Mouse (Mus musculus): Measurements from ENCODE around the gene Add3. TPM values are rescaled to one million over a fixed set of nuclear protein-coding genes. Genes with fewer than 3 reads are reported as not detected.

Gene Add3
- polyA plus RNA-seq, 1 experiment from 2014 or later, result 120 TPM

DNA sequence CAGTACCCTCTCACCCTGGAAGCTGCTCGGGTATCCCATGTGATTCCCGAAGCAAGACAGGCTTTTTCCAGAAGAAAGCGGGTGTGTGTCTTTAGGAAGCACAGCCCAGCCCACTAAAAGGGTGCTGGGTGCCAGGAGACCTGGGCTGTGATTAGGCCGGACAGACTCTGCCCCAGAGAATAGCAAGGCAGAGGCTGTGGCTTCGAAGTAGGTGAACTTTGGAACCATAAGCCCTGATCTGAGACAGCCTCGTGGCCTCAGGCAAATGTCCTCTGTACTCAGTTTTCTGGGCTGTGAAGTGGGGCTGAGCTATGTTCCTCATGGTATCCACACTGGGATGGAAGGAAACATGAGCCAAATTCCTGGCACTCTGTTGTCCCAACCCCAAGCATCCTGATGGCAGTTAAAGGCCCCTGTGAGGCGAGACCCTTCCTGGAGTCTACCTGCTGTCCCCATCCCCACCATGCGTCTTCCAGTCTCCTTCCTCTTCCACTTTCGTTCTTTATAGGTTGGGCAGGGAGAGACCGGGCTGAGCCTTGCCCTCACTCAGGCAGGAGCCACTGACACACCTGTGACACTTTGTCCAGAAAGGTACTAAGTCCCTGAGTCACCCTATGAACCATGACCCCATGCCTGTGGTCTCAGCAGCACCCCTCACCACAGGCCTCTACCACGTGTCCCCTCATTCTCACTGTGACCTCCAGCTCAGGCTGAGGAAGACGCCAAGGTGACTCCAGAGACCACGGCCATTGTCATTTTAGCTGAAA is 118.7 kb downstream of the Add3 start:
- Histone ChIP-seq H3K4me2 (ENCODE audit: low read length) (no peak overlapping the region), H3K9me3 (ENCODE audit: control insufficient read depth, low read length) (no peaks in the 10 kb centered on the region), H3K36me3 (ENCODE audit: control insufficient read depth, insufficient read depth, low read length) (no peaks in the 10 kb centered on the region), H3K4me3 (ENCODE audit: low read depth, low read length) (no peak overlapping the region), H3K27ac (ENCODE audit: low read depth) (no peak overlapping the region), H3K27me3 (replicated peaks; ENCODE audit: control insufficient read depth, insufficient read depth, low read length) (no peaks in the 10 kb centered on the region), H3K4me1 (replicated peaks; ENCODE audit: control insufficient read depth, insufficient read depth, low read length) (no peaks in the 10 kb centered on the region), H3K9ac (ENCODE audit: low read length) (no peak overlapping the region)
- ATAC-seq (replicated peaks; ENCODE audit: low FRiP score, low TSS enrichment, low read depth), result no peak
- 83% methylated on average over 13 of the region's 13 CpGs for WGBS
- DNase-seq (ENCODE audit: low spot score), result no peak

DNA sequence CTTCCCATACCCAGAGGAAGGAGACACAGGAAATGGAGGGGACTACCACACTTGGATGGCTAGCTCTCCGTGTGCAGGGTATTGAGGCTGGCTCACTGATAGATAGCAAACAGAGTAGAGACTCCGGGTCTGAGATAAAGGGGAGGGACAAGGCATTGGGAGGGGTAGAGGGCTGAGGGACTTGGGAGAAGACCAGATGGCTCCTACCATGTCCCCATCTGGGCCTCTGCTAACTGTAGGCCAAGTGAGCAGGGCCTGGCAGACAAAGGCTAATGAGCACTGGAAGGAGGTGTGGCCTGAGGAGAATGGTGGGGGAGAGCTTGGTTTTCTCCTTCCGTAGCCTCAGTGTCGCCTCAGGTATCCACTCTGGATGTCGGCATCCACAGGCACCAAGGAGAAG is 119.3 kb downstream of the Add3 start:
- no peak for DNase-seq (ENCODE audit: low spot score)
- H3K36me3 ChIP-seq (ENCODE audit: control insufficient read depth, insufficient read depth, low read length), result no peaks in the 10 kb centered on the region
- 53% methylated on average over 5 of the region's 5 CpGs for WGBS
- H3K4me3 ChIP-seq (ENCODE audit: low read depth, low read length), result no peak overlapping the region
- H3K4me2 ChIP-seq (ENCODE audit: low read length), result no peak overlapping the region
- ATAC-seq (replicated peaks; ENCODE audit: low FRiP score, low TSS enrichment, low read depth), result no peak
- no peak overlapping the region for H3K9ac ChIP-seq (ENCODE audit: low read length)
- H3K9me3 ChIP-seq (ENCODE audit: control insufficient read depth, low read length), result no peaks in the 10 kb centered on the region
- H3K4me1 ChIP-seq (replicated peaks; ENCODE audit: control insufficient read depth, insufficient read depth, low read length), result no peaks in the 10 kb centered on the region
- H3K27ac ChIP-seq (ENCODE audit: low read depth), result no peak overlapping the region
- H3K27me3 ChIP-seq (replicated peaks; ENCODE audit: control insufficient read depth, insufficient read depth, low read length), result no peaks in the 10 kb centered on the region

GRCm38 (mm10) chr19:53260261-53260660 is 120.0 kb downstream of the Add3 start:
- ATAC-seq (replicated peaks; ENCODE audit: low FRiP score, low TSS enrichment, low read depth) (no peak), DNase-seq (ENCODE audit: low spot score) (no peak)

DNA sequence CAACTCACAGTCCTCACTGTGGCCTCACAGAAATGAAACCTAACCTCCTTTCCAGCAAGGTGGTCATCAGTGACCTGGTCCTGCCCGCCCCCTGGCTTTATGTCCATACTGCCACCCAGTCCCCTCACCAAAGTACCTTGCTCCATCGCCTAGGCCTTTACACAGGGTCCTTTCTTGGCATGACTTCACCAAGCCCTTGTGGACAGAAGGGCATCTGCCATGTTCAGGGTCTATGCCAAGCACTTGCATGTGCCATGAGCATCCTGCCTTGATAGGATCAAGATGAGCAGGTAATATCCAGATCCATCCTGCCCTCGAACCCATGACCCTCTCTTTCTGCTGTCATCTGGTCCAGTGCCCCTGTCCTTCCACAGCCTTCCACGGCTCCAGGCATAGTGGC is 120.6 kb downstream of the Add3 start:
- Histone ChIP-seq H3K27me3 (replicated peaks; ENCODE audit: control insufficient read depth, insufficient read depth, low read length) (no peaks in the 10 kb centered on the region), H3K27ac (ENCODE audit: low read depth) (no peak overlapping the region), H3K4me2 (ENCODE audit: low read length) (no peak overlapping the region), H3K36me3 (ENCODE audit: control insufficient read depth, insufficient read depth, low read length) (no peaks in the 10 kb centered on the region), H3K4me1 (replicated peaks; ENCODE audit: control insufficient read depth, insufficient read depth, low read length) (no peaks in the 10 kb centered on the region; the same call in 1 of the 2 replicates), H3K9me3 (ENCODE audit: control insufficient read depth, low read length) (no peaks in the 10 kb centered on the region), H3K9ac (ENCODE audit: low read length) (no peak overlapping the region), H3K4me3 (ENCODE audit: low read depth, low read length) (no peak overlapping the region)
- ATAC-seq (replicated peaks; ENCODE audit: low FRiP score, low TSS enrichment, low read depth) (no peak), DNase-seq (ENCODE audit: low spot score) (no peak)
- WGBS, result 95% methylated on average over 4 of the region's 4 CpGs

More at GRCm38 (mm10) chr19:53260261-53260660, 120.0 kb downstream of the Add3 start:
- WGBS, result 71% methylated on average over 10 of the region's 10 CpGs
- Histone ChIP-seq H3K4me2 (ENCODE audit: low read length) (no peak overlapping the region), H3K27ac (ENCODE audit: low read depth) (no peak overlapping the region), H3K4me1 (replicated peaks; ENCODE audit: control insufficient read depth, insufficient read depth, low read length) (no peaks in the 10 kb centered on the region; the same call in 1 of the 2 replicates), H3K27me3 (replicated peaks; ENCODE audit: control insufficient read depth, insufficient read depth, low read length) (no peaks in the 10 kb centered on the region), H3K9me3 (ENCODE audit: control insufficient read depth, low read length) (no peaks in the 10 kb centered on the region), H3K9ac (ENCODE audit: low read length) (no peak overlapping the region), H3K36me3 (ENCODE audit: control insufficient read depth, insufficient read depth, low read length) (no peaks in the 10 kb centered on the region), H3K4me3 (ENCODE audit: low read depth, low read length) (no peak overlapping the region)

DNA sequence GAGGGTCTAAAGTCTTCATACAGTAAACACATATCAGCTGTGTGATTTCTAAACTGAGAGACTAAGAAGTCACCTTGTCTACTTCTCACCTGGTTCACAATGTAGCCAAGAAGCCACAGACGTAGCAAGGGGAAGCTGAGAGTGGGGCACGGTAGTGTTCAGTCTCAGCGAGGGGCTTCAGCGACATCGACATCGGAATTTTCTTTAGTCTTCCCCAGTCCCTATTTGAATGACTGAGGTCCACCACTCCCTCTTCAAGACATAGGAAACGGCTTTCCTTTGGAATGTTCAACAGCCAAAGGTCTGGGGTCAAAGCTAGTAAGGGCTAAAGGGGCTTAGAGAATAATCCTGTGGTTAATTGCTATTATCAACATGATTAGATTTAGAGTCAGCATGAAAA is 121.8 kb downstream of the Add3 start:
- no peak overlapping the region for H3K27ac ChIP-seq (ENCODE audit: low read depth)
- H3K36me3 ChIP-seq (ENCODE audit: control insufficient read depth, insufficient read depth, low read length), result no peaks in the 10 kb centered on the region
- no peaks in the 10 kb centered on the region for H3K27me3 ChIP-seq (replicated peaks; ENCODE audit: control insufficient read depth, insufficient read depth, low read length)
- no peaks in the 10 kb centered on the region; the same call in 1 of the 2 replicates for H3K4me1 ChIP-seq (replicated peaks; ENCODE audit: control insufficient read depth, insufficient read depth, low read length)
- WGBS, result 77% methylated on average over 7 of the region's 7 CpGs
- ATAC-seq (replicated peaks; ENCODE audit: low FRiP score, low TSS enrichment, low read depth) (no peak), DNase-seq (ENCODE audit: low spot score) (no peak)
- no peak overlapping the region for H3K4me3 ChIP-seq (ENCODE audit: low read depth, low read length)
- no peaks in the 10 kb centered on the region for H3K9me3 ChIP-seq (ENCODE audit: control insufficient read depth, low read length)
- H3K9ac ChIP-seq (ENCODE audit: low read length), result no peak overlapping the region
- H3K4me2 ChIP-seq (ENCODE audit: low read length), result no peak overlapping the region

DNA sequence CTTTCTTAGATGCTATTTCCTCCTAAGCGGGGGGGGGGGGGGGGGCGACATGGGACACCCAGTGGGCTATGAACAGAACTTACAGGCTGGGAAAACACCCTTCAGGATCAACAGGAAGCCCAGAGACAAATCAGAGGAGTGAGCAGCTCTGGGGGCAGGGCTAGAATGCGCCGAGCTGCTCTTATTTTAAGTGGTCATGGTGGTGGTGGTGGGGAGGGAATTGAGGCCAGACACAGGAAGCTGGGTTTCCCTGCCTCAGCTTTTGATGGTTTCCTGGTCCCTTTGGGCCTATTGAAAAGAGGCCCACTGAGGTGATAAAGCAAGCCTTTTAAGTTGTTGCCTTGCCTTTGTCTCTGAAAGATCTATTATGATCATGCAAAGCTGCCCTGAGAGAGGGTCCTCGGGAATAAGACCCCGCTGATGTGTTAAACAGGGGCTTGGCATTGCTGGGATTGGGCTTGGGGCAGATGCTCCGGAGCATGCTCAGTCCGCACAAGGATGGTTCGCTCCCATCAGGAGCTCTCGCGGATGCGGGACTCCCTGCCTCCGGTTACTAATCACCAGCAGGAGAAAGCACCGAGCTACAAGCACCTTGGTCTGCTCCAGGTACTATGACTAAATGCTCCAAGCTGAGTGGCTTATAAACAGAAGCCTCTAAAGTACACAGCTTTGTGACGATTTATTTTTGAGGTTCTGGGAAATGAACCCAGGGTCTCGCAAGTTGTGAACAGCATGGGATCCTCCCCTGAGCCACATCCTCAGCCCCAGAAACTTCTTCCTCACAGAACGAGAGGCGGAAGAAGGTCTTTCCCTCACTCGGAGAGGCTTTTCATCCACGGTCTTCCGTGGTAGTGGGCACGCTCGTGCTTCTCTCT is 123.9 kb downstream of the Add3 start:
- ATAC-seq (replicated peaks; ENCODE audit: low FRiP score, low TSS enrichment, low read depth), result no peak
- Histone ChIP-seq H3K36me3 (ENCODE audit: control insufficient read depth, insufficient read depth, low read length) (no peaks in the 10 kb centered on the region), H3K9me3 (ENCODE audit: control insufficient read depth, low read length) (no peaks in the 10 kb centered on the region), H3K27me3 (replicated peaks; ENCODE audit: control insufficient read depth, insufficient read depth, low read length) (no peaks in the 10 kb centered on the region), H3K4me1 (replicated peaks; ENCODE audit: control insufficient read depth, insufficient read depth, low read length) (no peaks in the 10 kb centered on the region; the same call in 1 of the 2 replicates), H3K27ac (ENCODE audit: low read depth) (no peak overlapping the region), H3K4me2 (ENCODE audit: low read length) (no peak overlapping the region; the same call in 1 of the 2 replicates), H3K9ac (ENCODE audit: low read length) (no peak overlapping the region), H3K4me3 (ENCODE audit: low read depth, low read length) (no peak overlapping the region)
- WGBS, result 41% methylated on average over 23 of the region's 23 CpGs
- no peak for DNase-seq (ENCODE audit: low spot score)

- Histone ChIP-seq H3K4me3 (ENCODE audit: low read depth, low read length) (no peak overlapping the region), H3K36me3 (ENCODE audit: control insufficient read depth, insufficient read depth, low read length) (no peaks in the 10 kb centered on the region), H3K4me1 (replicated peaks; ENCODE audit: control insufficient read depth, insufficient read depth, low read length) (no peaks in the 10 kb centered on the region; the same call in 1 of the 2 replicates), H3K27me3 (replicated peaks; ENCODE audit: control insufficient read depth, insufficient read depth, low read length) (no peaks in the 10 kb centered on the region), H3K9me3 (ENCODE audit: control insufficient read depth, low read length) (no peaks in the 10 kb centered on the region), H3K4me2 (ENCODE audit: low read length) (no peak overlapping the region), H3K27ac (ENCODE audit: low read depth) (no peak overlapping the region), H3K9ac (ENCODE audit: low read length) (no peak overlapping the region)
- WGBS, result 52% methylated on average over 12 of the region's 12 CpGs
- ATAC-seq (replicated peaks; ENCODE audit: low FRiP score, low TSS enrichment, low read depth) (no peak), DNase-seq (ENCODE audit: low spot score) (no peak)
These were observed 124.8 kb downstream of the Add3 start for GRCm38 (mm10) chr19:53264821-53265727.

GRCm38 (mm10) chr19:53267305-53267704 is 127.1 kb downstream of the Add3 start:
- no peak overlapping the region for H3K4me3 ChIP-seq (ENCODE audit: low read depth, low read length)
- no peaks in the 10 kb centered on the region for H3K36me3 ChIP-seq (ENCODE audit: control insufficient read depth, insufficient read depth, low read length)
- 87% methylated on average over 9 of the region's 9 CpGs for WGBS
- no peaks in the 10 kb centered on the region for H3K27me3 ChIP-seq (replicated peaks; ENCODE audit: control insufficient read depth, insufficient read depth, low read length)
- DNase-seq (ENCODE audit: low spot score), result no peak
- H3K4me1 ChIP-seq (replicated peaks; ENCODE audit: control insufficient read depth, insufficient read depth, low read length), result no peaks in the 10 kb centered on the region; the same call in 1 of the 2 replicates
- H3K9ac ChIP-seq (ENCODE audit: low read length), result no peak overlapping the region
- ATAC-seq (replicated peaks; ENCODE audit: low FRiP score, low TSS enrichment, low read depth), result no peak
- no peaks in the 10 kb centered on the region for H3K9me3 ChIP-seq (ENCODE audit: control insufficient read depth, low read length)
- no peak overlapping the region for H3K4me2 ChIP-seq (ENCODE audit: low read length)
- no peak overlapping the region for H3K27ac ChIP-seq (ENCODE audit: low read depth)
